Mouse (Mus musculus) effector memory CD4-positive, alpha-beta T cell, adult 7 months (primary cell): Measurements from ENCODE around the gene Cfap44. TPM values are rescaled to one million over a fixed set of nuclear protein-coding genes. Genes with fewer than 3 reads are reported as not detected.

Experiments used
- polyA plus RNA-seq: library from polyadenylated mRNA; unstranded; fragments of 100-300 nt; shearing (Covaris generic); gene quantifications from one replicate; pipeline ENCODE4 v1.2.1, GENCODE M21; 2017

Gene Cfap44
- polyA plus RNA-seq = not detected

DNA sequence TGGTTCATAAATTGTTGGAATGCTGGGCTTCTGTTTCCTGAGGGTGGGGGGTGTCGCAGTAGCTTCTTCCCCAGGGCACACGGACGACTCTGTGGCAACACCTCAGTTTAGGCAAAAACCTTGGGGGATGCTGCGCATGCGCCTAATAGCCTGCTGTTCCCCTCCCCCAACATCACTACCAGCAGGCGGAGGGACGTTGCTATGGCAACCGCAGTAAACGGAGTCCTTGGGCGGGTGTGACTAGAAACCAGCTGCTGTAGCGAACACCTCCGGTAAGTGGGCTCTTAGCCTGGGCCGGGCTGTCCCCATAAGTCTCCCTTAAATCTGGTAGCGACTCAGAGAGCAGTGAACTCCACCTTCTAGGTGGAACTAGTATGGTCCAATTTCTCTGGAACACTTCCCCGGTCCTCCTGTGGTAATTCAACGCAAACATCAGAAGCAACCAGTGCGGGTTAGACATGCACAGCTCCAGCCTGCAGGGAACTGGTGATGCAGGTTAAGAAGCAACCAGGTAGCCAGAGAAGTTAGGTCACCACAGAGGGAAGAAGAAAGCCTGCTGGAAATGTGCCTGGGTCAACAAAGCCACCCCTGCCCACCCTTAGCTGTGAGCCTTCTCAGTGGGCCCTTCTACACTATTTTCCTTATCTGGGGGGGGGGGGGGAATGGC is at the start of gene Cfap44:
Cfap44 (plus strand) TSS at position 220 of the 667 bp plus-strand sequence.

GRCm38 (mm10) chr16:44347071-44347901 is 47.3 kb upstream of the Cfap44 start, which contains the start of gene Spice1:
Gene Spice1 (plus strand): TSS chr16:44347121.

Other genes with a start within 250 kb of the Cfap44 start
- 4.2 TPM for gene Usf3, start 221.6 kb upstream of the Cfap44 start, polyA plus RNA-seq
- 446 TPM for gene Sidt1, start 61.6 kb upstream of the Cfap44 start, polyA plus RNA-seq
- gene Spice1, start 47.7 kb upstream of the Cfap44 start, polyA plus RNA-seq = 78.7 TPM
- 0.37 TPM for gene Boc, start 164.1 kb downstream of the Cfap44 start, polyA plus RNA-seq